Mouse (Mus musculus) adrenal gland, postnatal 4 days (tissue): ENCODE data around the gene Larp6. TPM values are rescaled to one million over a fixed set of nuclear protein-coding genes. Genes with fewer than 3 reads are reported as not detected.
A peak's percentile ranks its signal among the peaks of the same experiment; 100 is the strongest.

Source experiments
- DNase-seq, 2 experiments: peaks; one replicate each; pipeline ENCODE4 v3.0.0; 2021 to 2022; ENCODE audit warnings: low spot score in 2 of 2, mixed read lengths in 2 of 2
- long read RNA-seq, 2 experiments: library from polyadenylated mRNA; stranded (forward); transcript quantifications; one replicate each; pipeline ENCODE4 v2.0.0; 2021
- total RNA-seq, 2 experiments: library from RNA; stranded (reverse); gene quantifications; 2 replicates each; pipeline ENCODE4 v1.2.3; 2021

Gene Larp6
- 1 to 10 TPM; 3.8 to 4.1 TPM for total RNA-seq
- long read RNA-seq, experiment 1, transcript Larp6-201 (3 exons, 2,440 nt): major isoform, 6 of 9 reads
- long read RNA-seq, experiment 1, partial matches to known transcripts: 0 of 9 reads
- long read RNA-seq, experiment 1, other reads (novel, unspliced or antisense): 3 of 9 reads
- long read RNA-seq, experiment 2, transcript Larp6-201 (3 exons, 2,440 nt): major isoform, 14 of 15 reads
- long read RNA-seq, experiment 2, partial matches to known transcripts: 0 of 15 reads
- long read RNA-seq, experiment 2, other reads (novel, unspliced or antisense): 1 of 15 reads

DNA sequence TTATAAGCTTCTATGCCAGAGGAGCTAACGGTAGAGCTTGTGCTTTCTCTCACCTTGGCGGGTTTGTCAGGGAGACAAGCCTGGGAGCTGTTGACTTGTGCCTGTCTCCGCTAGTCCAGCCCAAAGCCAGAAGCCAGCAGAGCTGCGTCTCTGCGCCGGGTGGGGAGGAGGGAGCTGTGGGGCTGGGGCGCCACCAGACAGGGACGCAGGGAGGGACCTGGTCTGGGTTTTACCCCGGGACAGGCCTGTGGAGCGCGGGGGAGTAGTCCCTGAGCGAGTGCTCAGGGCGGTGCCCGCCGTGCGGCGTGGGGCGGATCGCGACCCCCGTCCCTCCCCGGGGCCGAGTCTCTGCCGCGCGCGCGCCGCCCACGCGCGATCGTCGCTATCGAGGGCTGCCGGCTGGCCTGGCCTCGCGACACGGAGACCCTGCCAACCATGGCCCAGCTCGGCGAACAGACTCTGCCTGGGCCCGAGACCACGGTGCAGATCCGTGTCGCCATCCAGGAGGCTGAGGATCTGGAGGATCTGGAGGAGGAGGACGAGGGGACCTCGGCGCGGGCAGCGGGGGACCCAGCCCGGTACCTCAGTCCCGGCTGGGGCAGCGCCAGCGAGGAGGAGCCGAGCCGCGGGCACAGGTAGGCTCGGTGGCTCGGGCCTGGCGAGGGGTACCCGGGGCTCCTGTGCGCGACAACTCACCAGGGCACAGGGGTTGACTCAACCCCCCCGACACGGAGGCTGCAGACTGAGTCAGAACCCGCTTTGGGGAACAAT lies at the start of gene Larp6:
Gene Larp6 (plus strand): TSS at position 219 of the 771 bp plus-strand sequence.
- DNase-seq: peak in 1 of 2 experiments; percentile 10

DNA sequence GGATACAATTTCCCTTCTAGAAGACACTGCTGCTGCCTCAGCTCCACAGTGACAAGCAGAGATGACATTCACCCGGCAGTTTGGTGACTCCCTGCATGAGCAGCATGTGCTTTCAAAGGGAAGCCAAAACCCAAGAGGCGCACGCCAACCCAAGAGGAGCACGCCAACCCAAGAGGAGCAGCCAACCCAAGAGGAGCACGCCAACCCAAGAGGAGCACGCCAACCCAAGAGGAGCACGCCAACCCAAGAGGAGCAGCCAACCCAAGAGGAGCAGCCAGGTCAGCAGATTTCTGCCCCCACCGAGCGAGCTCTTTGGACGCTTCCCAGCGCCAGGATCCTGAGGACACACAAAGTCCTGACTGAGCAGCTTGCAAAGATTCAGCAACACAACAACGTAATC lies 48.4 kb upstream of the Larp6 start:
- no peak for DNase-seq

DNA sequence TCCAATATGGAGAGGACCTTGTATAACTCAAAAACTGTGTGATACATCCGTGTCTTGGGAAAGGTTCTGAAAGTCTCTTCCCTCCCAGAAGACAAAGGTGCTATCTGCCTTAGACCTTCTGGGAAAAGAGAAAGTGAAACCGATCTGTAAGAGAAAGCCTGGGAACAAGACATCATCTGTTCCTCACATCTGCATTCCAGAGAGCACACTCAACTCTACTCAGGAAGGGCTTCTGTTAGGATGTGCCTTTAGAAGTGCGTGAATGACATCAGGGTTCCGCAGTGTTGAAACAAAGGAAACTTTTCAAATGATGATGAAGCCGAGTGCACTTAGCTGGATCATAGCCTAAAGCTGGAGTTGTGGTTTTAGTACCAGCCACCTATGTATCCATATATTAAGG lies 47.9 kb upstream of the Larp6 start:
- DNase-seq: no peak

DNA sequence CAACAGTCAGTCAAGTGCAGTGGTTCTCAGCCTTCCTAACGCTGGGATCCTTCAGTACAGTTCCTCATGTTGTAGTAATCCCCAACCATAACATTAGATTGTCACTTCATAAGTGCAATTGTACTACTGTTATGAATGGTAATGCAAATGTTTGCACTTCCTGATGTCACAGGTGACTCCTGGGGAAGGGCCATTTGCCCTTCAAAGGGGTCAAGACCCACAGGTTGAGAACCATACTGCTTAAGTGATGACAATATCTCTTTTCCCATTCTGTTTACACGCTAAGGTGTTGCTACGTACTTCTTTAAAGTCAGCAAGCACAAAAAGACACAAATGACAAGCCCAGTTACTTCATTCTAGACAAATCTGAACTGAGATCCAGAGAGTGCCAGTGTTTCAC lies 47.3 kb upstream of the Larp6 start:
- no peak for DNase-seq

DNA sequence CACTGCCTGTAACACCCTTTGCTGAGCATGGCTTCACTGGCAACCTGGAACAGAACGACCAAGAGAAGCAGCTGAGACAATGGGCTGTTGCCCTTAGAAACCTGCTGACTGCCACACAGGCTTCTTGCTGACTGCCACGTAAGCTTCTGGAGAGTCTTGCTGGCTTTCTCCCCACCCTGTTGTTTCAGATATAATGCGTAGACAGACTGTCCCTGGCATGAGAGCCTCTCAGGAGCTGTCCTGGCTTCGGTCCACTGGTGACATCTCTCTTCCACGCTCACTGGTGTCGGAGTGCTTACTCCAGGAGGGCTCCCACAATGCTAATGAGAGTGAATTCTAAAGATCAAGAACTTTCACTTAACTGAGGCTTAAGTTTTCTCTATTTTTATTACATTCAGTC lies 43.9 kb upstream of the Larp6 start:
- no peak for DNase-seq

DNA sequence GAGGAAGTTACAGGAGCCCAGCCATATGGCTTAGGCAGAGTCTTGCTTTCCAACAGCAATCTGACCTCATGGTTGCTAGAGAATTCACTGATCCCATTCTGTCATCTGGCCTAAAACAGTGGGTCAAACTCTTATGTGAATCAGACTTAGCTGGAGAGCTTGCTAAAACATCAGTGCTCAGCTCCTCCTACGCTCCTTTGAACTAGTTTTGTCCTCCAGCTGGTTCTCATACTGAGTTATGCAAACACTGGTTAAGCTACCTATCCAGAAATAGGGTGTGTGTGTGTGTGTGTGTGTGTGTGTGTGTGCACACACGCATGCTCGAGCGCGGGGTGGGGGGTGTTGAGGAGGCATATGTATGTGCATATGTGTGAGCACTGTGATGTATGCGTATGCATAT lies 40.2 kb upstream of the Larp6 start:
- DNase-seq: no peak

DNA sequence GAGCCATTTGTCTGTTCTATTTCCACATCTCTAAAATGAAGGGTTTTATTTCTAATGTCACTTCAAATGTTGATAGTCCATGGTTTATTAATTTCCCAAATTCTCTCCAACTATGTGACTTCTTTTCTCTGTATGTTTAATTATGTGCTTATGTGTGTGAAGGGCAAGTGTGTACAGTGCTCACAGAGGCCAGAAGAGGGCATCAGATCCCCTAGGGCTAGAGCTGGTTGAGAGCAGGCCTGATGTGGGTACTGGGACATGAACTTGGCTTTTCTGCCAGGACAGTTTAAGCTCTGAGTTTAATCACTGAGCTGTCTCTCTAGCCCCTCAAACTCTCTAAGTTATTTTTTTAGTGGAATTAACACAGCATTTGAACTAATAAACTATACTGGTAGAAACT lies 38.0 kb upstream of the Larp6 start:
- DNase-seq: no peak

DNA sequence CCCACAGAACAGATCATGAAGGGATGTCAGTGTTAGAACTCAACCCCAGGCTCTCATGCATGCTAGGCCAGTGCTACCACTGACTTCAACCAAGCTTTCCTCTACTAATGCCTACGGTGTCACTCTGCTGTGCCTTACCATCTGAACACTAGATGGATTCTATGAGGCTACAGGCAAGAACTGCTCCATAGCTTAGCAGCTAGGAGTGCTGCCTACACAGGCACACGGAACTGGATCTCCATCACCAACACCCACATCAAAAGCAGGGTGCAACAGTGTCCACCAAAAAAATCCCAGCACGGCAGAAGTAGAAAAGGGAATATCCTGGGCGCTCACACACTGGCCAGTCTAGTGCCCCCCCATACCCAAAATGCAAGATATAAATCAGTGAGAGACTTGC lies 36.4 kb upstream of the Larp6 start:
- DNase-seq: no peak

DNA sequence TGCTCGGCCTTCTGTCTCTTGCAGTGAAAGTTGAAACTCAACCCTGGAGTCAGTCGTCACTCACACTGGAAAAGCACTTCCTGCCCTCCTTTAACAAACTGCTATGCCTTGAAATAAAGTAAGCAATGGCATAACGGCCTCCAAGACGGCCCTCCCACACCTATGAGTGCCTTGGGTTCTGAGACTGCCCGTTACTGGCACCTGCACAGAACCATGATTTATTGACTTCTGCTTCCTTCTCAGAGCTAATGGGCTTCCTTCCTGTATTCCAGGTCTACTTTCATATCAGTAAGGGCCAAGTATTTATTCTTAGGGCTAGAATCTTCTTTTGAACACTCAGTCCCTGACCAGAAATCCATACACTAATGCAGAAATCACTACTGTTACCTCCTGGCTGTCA lies 33.9 kb upstream of the Larp6 start:
- DNase-seq: no peak

DNA sequence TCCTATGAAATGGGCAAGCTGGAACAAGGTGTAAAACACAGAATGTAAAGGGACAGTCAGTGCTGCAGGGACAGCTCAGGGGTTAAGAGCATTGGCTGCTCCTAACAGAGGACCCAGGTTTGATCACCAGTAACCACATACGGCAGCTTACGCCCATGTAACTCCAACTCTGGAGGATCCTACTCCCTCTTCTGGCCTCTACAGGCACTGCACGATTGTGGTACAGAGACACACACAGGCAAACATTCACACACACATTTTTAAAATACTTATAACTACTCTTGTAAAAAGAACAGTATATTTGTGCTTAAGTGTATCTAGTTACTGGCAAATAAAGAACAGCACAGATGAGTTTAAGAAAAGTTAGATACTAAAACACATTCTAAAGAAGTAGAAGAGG lies 31.8 kb upstream of the Larp6 start:
- no peak for DNase-seq

DNA sequence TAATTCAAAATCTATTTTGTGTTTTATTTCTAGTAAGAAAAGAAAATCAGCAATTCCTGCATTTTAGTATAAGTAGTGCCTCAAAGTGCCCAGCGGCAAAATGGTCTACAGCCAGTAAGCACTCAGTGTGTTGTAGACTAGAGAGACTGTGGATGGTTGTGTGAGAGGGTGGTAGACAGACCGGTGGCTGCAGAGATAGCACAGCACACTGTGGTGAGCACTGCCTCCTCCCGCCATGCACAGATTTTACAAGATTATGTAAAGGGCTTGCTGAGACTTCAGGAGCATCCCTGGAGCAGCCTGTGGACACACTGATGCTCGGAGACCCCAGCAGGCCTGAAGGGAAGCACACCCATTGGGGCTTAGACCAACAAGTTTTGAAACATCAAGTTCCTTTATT lies 30.0 kb upstream of the Larp6 start:
- DNase-seq: no peak

DNA sequence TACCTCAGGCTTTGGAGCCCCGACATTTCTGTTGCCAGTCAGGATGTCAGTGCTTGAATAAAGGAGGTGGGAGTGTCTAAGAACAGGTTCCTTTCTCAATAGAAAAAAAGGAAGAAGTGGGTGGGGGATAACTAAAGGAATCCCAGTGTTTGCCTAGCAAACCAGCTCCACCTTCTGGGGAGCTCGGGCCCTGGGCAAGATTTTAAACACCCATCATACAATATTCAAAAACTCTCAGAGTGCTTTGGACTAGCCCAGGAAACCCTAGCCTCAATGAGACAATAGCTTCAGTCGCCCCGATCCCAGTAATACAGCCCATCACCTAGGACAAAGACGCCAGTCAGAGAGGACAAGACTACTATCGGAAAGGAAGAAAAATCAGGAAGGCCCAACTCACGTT lies 25.4 kb upstream of the Larp6 start:
- no peak for DNase-seq

DNA sequence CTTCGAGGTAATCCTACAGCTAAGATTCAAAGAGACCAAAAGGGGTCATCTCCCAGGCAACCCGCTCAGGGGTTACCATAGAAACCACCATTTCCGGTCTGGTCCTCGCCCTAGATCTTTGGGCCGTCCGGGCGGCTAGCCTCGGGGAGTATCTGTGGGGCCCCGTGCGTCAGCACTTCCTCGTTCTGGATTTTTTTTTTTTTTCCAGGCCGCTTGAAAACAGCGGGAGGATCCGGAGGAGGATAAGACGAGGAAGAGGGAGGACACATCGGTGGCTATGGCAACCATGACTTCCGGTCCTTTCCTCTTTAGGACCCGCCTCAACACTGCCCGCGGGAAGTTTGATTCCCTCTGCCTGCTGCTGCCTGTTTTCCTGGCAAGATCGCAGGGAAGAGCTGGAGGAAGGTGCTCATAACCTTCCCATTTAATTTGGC lies 24.9 kb upstream of the Larp6 start, which contains the start of gene Lrrc49:
Gene Lrrc49 (minus strand): TSS at position 268 of the 434 bp plus-strand sequence.
- DNase-seq: peak; percentile 71 to 81

DNA sequence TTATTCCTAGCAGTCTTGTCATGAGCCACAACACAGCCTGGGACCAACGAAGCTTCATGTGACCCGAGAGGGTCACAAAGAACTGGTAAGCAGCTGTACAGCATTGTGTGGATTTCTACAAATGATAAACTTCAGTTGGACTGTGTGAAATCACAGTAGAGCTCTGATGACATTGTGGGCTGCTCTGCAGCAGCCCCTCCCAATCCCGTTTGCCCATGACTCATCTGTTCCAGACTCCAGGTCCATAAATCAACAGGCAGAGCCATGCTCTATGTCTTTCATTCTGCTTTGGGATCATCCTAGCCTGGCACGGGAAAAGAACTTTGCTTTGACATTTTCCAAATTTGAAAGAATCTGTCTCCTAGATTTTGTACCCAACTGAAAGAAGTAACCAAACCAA lies 20.2 kb upstream of the Larp6 start:
- peak in 1 of 2 experiments; percentile 14 for DNase-seq

DNA sequence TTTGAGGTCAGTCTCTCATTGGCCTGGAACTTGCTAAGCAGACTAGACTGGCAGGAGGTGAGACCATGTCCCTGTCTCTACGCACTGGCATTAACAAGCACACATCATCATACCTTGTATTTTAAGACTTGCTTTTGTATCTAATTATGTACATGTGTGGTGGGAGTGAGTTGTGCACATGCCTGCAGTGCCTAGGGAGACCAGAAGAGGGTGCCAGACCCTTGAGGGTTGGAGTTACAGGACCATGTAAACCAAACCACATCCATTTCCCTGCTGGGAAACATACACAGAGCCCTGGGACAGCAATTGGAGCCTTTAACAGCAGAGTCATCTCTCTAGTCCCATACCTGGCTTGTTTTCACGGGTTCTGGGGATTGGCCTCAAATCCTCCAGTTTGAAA lies 18.8 kb upstream of the Larp6 start:
- no peak for DNase-seq

DNA sequence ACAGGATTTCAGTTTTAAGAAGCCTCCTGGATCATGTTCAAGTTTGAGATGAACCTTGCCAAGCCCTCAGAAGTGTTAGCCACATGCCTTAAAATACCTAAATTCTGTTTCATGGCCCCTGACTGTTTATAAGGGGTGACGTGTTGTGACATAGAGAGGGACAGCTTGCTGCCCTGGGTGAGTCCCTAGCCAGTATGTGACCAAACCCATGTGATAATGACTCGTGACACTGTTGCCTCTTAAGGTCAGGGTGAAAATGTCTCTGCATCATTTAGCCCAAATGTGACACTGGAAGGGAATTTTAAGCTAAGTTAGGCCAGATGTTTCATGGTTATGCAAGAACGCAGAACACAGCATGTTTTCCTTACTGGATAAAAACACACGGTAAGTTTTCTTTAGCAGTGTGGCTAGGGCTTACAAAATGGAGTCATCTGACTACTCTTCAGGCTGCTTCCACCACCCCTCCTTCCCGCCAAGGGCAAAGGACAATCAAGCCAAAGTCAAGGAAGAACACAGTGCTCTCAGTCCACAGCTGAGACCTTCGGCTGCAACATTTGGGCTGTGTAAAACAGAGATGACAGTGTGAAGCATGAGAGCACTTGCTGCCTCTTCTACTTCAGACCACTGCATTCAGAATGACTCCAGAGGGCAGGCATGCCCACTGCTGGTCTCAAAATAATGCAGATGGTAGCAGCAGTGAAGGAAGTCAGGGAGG lies 16.4 kb upstream of the Larp6 start:
- no peak for DNase-seq

DNA sequence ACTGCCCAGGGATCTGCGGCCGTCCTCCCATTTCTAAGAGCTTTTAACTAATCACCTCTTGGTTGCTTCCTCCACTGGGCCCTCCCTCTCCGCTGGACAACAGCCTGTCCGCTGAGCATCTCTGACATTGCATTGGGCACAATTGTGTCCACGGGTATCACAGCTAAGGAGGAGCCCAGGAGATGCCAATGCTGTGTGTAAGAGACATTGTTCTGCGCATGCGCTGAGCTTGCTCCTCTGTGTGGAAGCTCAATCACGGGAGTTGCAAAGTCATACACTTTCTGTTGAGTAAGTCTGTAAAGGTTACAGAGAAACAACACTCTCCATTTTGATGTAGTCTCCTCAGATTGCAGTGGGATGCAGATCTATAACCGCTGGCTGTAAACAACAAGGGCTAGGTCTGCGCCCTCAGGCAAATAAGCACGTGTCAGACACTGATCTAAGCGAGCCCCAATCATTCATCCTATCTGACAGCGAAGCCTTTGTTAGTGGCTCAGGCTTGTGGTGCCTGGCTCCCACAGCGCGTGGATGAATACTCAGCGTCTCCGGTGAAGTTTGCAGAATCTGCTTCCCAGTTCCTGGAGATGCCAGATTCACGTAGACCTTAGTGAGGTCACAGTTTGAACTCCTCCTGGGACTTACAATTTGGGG lies 13.1 kb upstream of the Larp6 start:
- DNase-seq: no peak

DNA sequence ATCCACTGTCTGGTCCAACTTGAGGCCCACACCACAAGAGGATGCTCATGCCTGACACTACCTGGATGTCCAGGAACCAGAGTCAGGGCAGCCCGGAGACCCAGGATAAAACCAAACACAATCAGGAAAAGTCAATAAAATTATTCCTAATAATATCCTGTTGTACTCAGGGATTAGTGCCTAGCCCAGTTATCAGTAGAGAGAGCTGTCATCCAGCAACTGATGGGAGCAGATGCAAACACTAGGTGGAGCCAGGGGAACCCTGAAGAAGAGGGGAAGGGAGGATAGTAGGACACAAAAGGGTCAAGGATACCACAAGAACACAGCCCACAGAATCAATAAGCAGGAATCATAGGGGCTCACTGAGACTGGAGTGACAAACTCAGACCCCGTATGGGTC lies 5.2 kb upstream of the Larp6 start:
- DNase-seq: no peak

DNA sequence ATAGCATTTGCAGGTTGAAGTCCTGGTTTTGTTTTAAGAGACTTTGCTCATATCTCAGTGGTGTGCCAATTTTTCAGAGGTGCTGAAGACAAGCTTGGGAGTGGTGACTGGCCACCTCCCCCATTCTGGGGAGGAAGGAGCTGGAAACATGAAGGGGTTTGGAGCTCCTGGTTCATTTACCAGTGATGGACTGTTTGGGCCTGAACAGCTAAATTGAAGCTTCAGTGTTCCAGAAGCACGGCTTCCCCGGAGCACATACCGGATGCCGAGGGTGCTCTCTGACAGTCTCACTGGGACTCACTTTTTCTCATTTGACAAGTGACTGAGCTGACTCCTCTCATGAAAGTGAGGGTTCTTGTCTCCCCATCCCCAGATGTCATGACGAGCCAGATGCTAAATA lies 4.2 kb upstream of the Larp6 start:
- DNase-seq: no peak

DNA sequence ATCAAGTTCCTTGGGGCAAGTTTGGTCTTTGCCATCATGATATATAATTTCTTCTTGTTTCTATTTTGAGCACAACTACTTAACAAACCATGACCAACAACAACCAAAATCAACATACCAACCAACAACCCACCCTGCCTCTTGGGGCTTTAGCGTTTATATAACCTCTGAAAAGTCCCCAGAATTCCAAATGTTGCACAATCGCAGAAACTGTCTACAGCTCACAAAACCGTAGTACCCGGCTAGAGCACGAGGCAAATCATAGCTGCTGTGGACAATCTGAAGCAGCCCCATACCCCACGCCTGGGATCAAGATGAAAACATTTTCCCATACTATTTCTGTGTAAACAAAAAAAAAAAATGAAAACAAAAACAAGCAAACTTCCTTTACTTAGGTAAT lies 3.1 kb upstream of the Larp6 start:
- no peak for DNase-seq

DNA sequence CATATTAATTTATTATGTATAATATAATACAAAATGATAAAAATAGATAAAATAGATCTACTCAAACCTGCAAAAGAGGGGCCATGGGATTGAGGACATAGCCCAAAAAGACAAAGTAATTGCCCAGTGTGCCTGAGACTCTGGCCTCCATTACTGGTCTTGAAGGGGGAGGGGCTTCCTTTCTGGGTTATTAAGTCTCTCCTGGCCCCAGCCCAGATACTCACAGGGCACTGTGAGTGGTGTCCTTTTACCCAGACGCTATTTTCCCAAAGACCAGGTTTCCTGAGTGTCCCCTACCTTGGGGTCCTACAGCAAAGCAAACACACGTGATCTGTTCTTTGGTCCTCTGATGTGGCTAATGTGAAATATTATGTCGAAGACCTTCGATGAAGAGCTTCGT lies 778 bp upstream of the Larp6 start:
- DNase-seq: no peak

DNA sequence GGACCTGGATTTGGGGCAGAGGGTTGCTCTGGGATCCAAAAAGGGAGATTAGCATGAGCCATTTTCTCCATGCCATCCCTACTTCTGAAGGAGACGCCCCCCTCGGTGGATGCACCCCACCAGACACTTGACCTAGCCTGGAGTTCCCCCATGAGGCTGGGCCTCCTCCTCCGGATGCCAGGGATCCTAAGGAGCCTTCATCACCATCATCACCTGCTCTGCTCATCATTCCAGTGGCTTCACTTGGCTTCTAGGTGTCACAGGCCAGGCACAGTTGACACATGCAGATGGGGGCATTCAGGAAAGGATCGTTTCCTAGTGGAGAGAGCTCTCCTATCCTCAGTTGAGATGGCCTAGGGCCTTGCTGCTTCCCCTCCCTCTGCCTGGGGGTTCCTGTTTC lies 827 bp downstream of the Larp6 start:
- no peak for DNase-seq
